ENCODE assay signal across 28 mouse cellular contexts in genomic region chr13:35807525-35807924, GRCm38 (mm10).
DNase-seq lines count a peak whose midpoint lies in the region; ATAC-seq and TF ChIP-seq lines count a peak whose summit lies in the region.
"Had no signal": no experiment of that assay in that cellular context is flagged by ENCODE, and none has a peak within 500 bp of the region (broad histone marks: within the 10 kb centered on the region; RNA-seq: fewer than 3 reads in every experiment).

No protein-coding gene starts in this region.

- no peak for ATAC-seq in heart, embryonic 15.5 days (replicated peaks; ENCODE audit: insufficient number of reproducible peaks, insufficient read depth, low FRiP score, low read depth)
- peak; percentile 40; the same call in 1 of the 2 replicates for ATAC-seq in erythroid progenitor cell, adult 5-6 weeks (replicated peaks; ENCODE audit: low FRiP score, poor library complexity, severe bottlenecking)
- peak; percentile 79 for ATAC-seq in liver, embryonic 14.5 days (ENCODE audit: insufficient read depth)
- peak; percentile 73 for ATAC-seq in megakaryocyte-erythroid progenitor cell, adult 5-6 weeks (replicated peaks; ENCODE audit: low FRiP score, low TSS enrichment, poor library complexity, severe bottlenecking)
- ATAC-seq: forebrain, embryonic 16.5 days; midbrain, embryonic 15.5 days had no signal

- no peaks in the 10 kb centered on the region for H3K9me3 ChIP-seq in heart, embryonic 15.5 days (replicated peaks)
- no peaks in the 10 kb centered on the region for H3K9me3 ChIP-seq in liver, embryonic 14.5 days (ENCODE audit: control insufficient read depth, low read length)
- H3K9me3 ChIP-seq: embryonic facial prominence, embryonic 12.5 days; hindbrain, embryonic 10.5 days; hindbrain, embryonic 15.5 days; kidney, embryonic 15.5 days; midbrain, embryonic 10.5 days; midbrain, embryonic 15.5 days; neural tube, embryonic 15.5 days had no signal

- H3K27me3 ChIP-seq in heart, embryonic 15.5 days: no peaks in the 10 kb centered on the region
- H3K27me3 ChIP-seq in liver, embryonic 14.5 days (ENCODE audit: control insufficient read depth, insufficient read depth, low read length): no peaks in the 10 kb centered on the region
- H3K27me3 ChIP-seq: embryonic facial prominence, embryonic 12.5 days; hindbrain, embryonic 15.5 days; kidney, embryonic 15.5 days; limb, embryonic 12.5 days; midbrain, embryonic 15.5 days; neural tube, embryonic 15.5 days had no signal

- TF ChIP-seq EP300 in liver, embryonic 14.5 days (IDR thresholded peaks at IDR 0.05; ENCODE audit: low read depth): peak; percentile 48; the same call in 1 of the 2 replicates

- no peak overlapping the region for H3K9ac ChIP-seq in heart, embryonic 15.5 days
- H3K9ac ChIP-seq in liver, embryonic 14.5 days (replicated peaks): no peak overlapping the region
- H3K9ac ChIP-seq: embryonic facial prominence, embryonic 12.5 days; hindbrain, embryonic 15.5 days; kidney, embryonic 15.5 days; limb, embryonic 12.5 days; midbrain, embryonic 15.5 days; neural tube, embryonic 15.5 days had no signal

- no peak overlapping the region for H3K4me3 ChIP-seq in heart, embryonic 15.5 days
- no peak overlapping the region for H3K4me3 ChIP-seq in liver, embryonic 14.5 days (ENCODE audit: insufficient read depth in 1 of 2, low read depth in 2 of 2, low read length in 2 of 2)
- H3K4me3 ChIP-seq: embryonic facial prominence, embryonic 12.5 days; hindbrain, embryonic 10.5 days; hindbrain, embryonic 15.5 days; kidney, embryonic 15.5 days; limb, embryonic 12.5 days; midbrain, embryonic 10.5 days; midbrain, embryonic 15.5 days; neural tube, embryonic 15.5 days had no signal

- peaks cover 54% of the 10 kb centered on the region for H3K4me1 ChIP-seq in heart, embryonic 15.5 days (replicated peaks)
- peaks cover 35 to 43% of the 10 kb centered on the region in 2 experiments for H3K4me1 ChIP-seq in liver, embryonic 14.5 days (replicated peaks; ENCODE audit: control insufficient read depth in 2 of 2, insufficient read depth in 2 of 2, low read length in 1 of 2)

- WGBS in heart, embryonic 15.5 days: 54% methylated on average over 4 of the region's 4 CpGs
- 34% methylated on average over 4 of the region's 4 CpGs for WGBS in liver, embryonic 14.5 days (ENCODE audit: insufficient replicate concordance)

- intact Hi-C loops in left cerebral cortex, postnatal 10 days (cut with DNase I): no loop called here

- no peak for TF ChIP-seq CTCF in liver, embryonic 14.5 days (IDR thresholded peaks at IDR 0.05; ENCODE audit: low read depth)

- H3K27ac ChIP-seq in heart, embryonic 15.5 days: 0 out of 2 replicates have a peak overlapping the region, but pooled peaks have one; percentile 46
- H3K27ac ChIP-seq in liver, embryonic 14.5 days: peak overlapping the region; percentile 18; the same call in 1 of the 2 replicates
- H3K27ac ChIP-seq: embryonic facial prominence, embryonic 12.5 days; hindbrain, embryonic 10.5 days; hindbrain, embryonic 15.5 days; kidney, embryonic 15.5 days; limb, embryonic 12.5 days; macrophage; midbrain, embryonic 10.5 days; midbrain, embryonic 15.5 days; neural tube, embryonic 15.5 days had no signal

- H3K36me3 ChIP-seq in heart, embryonic 15.5 days: no peaks in the 10 kb centered on the region
- H3K36me3 ChIP-seq in liver, embryonic 14.5 days (replicated peaks; ENCODE audit: control insufficient read depth, insufficient read depth, low read depth): no peaks in the 10 kb centered on the region; the same call in 1 of the 2 replicates
- H3K36me3 ChIP-seq: embryonic facial prominence, embryonic 12.5 days; hindbrain, embryonic 15.5 days; kidney, embryonic 15.5 days; limb, embryonic 12.5 days; midbrain, embryonic 15.5 days; neural tube, embryonic 15.5 days had no signal

- no peak overlapping the region for H3K4me2 ChIP-seq in heart, embryonic 15.5 days
- H3K4me2 ChIP-seq in liver, embryonic 14.5 days (ENCODE audit: low read depth): peak overlapping the region; percentile 18; the same call in 1 of the 2 replicates
- H3K4me2 ChIP-seq: embryonic facial prominence, embryonic 12.5 days; hindbrain, embryonic 15.5 days; kidney, embryonic 15.5 days; limb, embryonic 12.5 days; midbrain, embryonic 15.5 days; neural tube, embryonic 15.5 days had no signal

- no peak for DNase-seq in heart, adult 9 months (ENCODE audit: low spot score in 2 of 2)
- no peak for DNase-seq in liver, embryonic 14.5 days (ENCODE audit: low read depth in 3 of 3, low spot score in 3 of 3)
- DNase-seq in left cerebral cortex, postnatal 10 days (ENCODE audit: extremely low spot score in 1 of 2, low spot score in 2 of 2): no peak
- no peak for DNase-seq in ovary, postnatal 36 days (ENCODE audit: low spot score)
- DNase-seq: adrenal gland, postnatal 36 days; cerebellum, adult 18-20 months; cerebellum, postnatal 14 days; gastrocnemius, postnatal 10 days; heart, postnatal 10 days; kidney, adult 18-20 months; kidney, postnatal 25 days; lung, adult 18-20 months; lung, postnatal 10 days; spleen, adult 18-20 months; thymus, postnatal 14 days had no signal
